Mouse (Mus musculus) cerebral cortex, adult 2 months (tissue): ENCODE measurements around the gene Sult2a6.

ENCODE experiments used
- WGBS: fragments of 180-500 bp; shearing (Covaris S2); methylation state at CpG from one replicate; pipeline ENCODE4 v1.1.7; 2018; 5-methylcytosine and 5-hydroxymethylcytosine counted together

Sult2a6 gene

DNA sequence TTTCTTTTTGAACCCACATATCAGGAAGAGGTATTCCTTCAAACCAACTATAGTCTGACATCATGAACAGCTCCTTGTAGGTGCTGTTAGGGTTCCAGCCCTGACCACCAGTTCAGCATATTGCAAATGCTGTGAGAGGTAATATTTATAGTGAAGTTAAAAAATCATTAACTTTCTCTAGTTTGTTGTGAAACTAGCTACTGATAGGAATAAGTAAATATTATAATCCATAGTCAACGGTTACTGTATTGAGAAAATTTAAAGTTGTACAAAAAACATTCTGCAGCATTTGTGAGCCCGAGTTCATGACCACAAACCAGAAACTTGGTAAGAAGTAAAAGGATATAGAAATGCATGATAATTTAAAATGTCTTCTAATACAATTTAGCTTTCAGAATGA, at the start of gene Sult2a6:
Gene Sult2a6, minus strand, starts transcription at position 101 of the 400 bp plus-strand sequence.
- 74% methylated on average over 2 of the region's 2 CpGs for WGBS

- WGBS = 77% methylated on average over 2 of the region's 2 CpGs
Observed at GRCm38 (mm10) chr7:14203417-14203816, 51.3 kb downstream of the Sult2a6 start.
